Mouse (Mus musculus) heart, postnatal 0 days (tissue): ENCODE measurements at regions not wholly inside any gene's neighbourhood (a gene's known extent, or its start where the extent isn't known, plus 50 kb on each side); places are given as distances from the start of the nearest gene placed in this dataset.
A peak's percentile ranks its signal among the peaks of the same experiment; 100 is the strongest.

Source experiments
- ATAC-seq: fragments of 200-750 bp; cut with Nextera tagmentation; 2 replicates; pipeline ENCODE4 v1.8.0; 2017; ENCODE audit warnings: low read depth, moderate number of reproducible peaks, moderate library complexity; ENCODE audit not compliant: insufficient read depth
- DNase-seq: peaks from one replicate; pipeline ENCODE4 v3.0.0-alpha.2; 2016; ENCODE audit warnings: low spot score
- H3K27ac ChIP-seq: fragments of 300-500 bp; sonication (generic); 2 replicates; pipeline ENCODE4 v1.5.1; 2014; ENCODE audit warnings: low read depth, mild to moderate bottlenecking
- H3K27me3 ChIP-seq: fragments of 300-500 bp; sonication (generic); 2 replicates; pipeline ENCODE4 v1.6.1; 2014; ENCODE audit warnings: low read length, mixed read lengths; ENCODE audit not compliant: control insufficient read depth, insufficient read depth
- H3K36me3 ChIP-seq: fragments of 300-500 bp; sonication (generic); replicated peaks from 2 replicates; pipeline ENCODE4 v1.6.1; 2014; ENCODE audit warnings: low read length, mixed read lengths; ENCODE audit not compliant: control insufficient read depth, insufficient read depth
- H3K4me1 ChIP-seq: fragments of 300-500 bp; sonication (generic); 2 replicates; pipeline ENCODE4 v1.6.1; 2014; ENCODE audit warnings: antibody characterized with exemption; ENCODE audit not compliant: control insufficient read depth, insufficient read depth
- H3K4me2 ChIP-seq: fragments of 300-500 bp; sonication (generic); 2 replicates; pipeline ENCODE4 v1.6.1; 2014; ENCODE audit warnings: low read depth, mild to moderate bottlenecking, low read length, moderate library complexity
- H3K4me3 ChIP-seq: fragments of 300-500 bp; sonication (generic); 2 replicates; pipeline ENCODE4 v1.5.1; 2014; ENCODE audit warnings: low read depth, low read length
- H3K9ac ChIP-seq: fragments of 300-500 bp; sonication (generic); replicated peaks from 2 replicates; pipeline ENCODE4 v1.6.1; 2014; ENCODE audit warnings: low read depth, low read length, mixed read lengths
- H3K9me3 ChIP-seq: fragments of 300-500 bp; sonication (generic); replicated peaks from 2 replicates; pipeline ENCODE4 v1.6.1; 2016; ENCODE audit warnings: low read length; ENCODE audit not compliant: control insufficient read depth
- CTCF ChIP-seq: IDR thresholded peaks from 2 replicates; pipeline ENCODE4 v1.5.1; 2016; ENCODE audit warnings: antibody characterized with exemption, control low read depth, low read depth
- EP300 ChIP-seq: IDR thresholded peaks from 2 replicates; pipeline ENCODE4 v1.6.1; 2016; ENCODE audit warnings: antibody characterized with exemption, low read depth
- WGBS: fragments of 180-500 bp; shearing (Covaris S2); extraction: QIAGEN DNeasy Blood & Tissue Kit; methylation state at CpG from one replicate; pipeline ENCODE4 v1.1.7; 2014; 5-methylcytosine and 5-hydroxymethylcytosine counted together

DNA sequence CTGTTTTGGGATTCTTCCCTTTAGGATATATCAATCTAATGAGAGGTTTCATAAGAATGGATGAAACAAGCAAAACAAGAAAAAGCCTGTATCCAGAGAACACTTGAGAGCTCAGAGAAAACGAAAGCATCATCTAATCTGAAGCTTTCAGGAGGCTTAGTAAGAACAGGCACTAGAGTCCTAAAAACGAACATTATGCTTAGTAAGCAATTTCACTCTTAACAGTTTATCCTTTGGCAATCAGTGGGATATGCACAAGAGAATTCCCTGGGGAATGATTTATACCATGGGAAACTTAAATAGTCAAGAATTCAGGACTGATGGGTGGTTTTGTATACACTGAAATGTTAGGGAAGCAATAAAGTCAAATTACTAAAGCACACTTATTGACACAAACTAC is 521.5 kb upstream of the Clint1 start:
- Histone ChIP-seq H3K27me3 (no peaks in the 10 kb centered on the region), H3K27ac (no peak overlapping the region), H3K4me1 (no peaks in the 10 kb centered on the region), H3K9ac (no peak overlapping the region), H3K4me3 (no peak overlapping the region), H3K9me3 (no peaks in the 10 kb centered on the region), H3K4me2 (no peak overlapping the region), H3K36me3 (no peaks in the 10 kb centered on the region)
- TF ChIP-seq EP300 (no peak), CTCF (no peak)
- no peak for ATAC-seq
- 61% methylated on average over 2 of the region's 2 CpGs for WGBS
- no peak for DNase-seq

DNA sequence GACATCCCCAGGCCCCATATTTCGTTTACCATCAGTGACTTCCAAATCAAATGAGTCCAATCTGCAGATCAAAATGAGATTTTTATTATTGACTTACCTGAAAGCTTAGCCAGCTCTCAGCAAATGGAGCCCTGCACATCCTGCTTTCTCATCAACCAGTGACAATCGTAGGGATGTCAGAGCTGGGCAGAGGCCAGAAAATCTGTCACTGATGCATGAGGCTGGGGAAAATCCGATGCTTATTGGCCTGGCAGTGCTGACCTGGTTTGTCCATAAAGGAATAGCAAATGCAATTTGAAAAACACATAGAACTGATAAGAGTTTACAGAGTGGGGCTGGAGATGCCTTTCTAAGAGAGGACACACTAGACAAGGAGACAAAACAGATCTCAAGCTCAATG is 518.1 kb upstream of the Clint1 start:
- H3K36me3 ChIP-seq, result no peaks in the 10 kb centered on the region
- H3K9me3 ChIP-seq, result no peaks in the 10 kb centered on the region
- no peak overlapping the region for H3K4me2 ChIP-seq
- ATAC-seq (no peak), DNase-seq (no peak)
- no peak for TF ChIP-seq EP300
- TF ChIP-seq CTCF, result no peak
- H3K27ac ChIP-seq, result no peak overlapping the region
- H3K9ac ChIP-seq, result no peak overlapping the region
- no peaks in the 10 kb centered on the region for H3K4me1 ChIP-seq
- H3K4me3 ChIP-seq, result no peak overlapping the region
- H3K27me3 ChIP-seq, result no peaks in the 10 kb centered on the region
- 59% methylated on average over 3 of the region's 3 CpGs for WGBS

DNA sequence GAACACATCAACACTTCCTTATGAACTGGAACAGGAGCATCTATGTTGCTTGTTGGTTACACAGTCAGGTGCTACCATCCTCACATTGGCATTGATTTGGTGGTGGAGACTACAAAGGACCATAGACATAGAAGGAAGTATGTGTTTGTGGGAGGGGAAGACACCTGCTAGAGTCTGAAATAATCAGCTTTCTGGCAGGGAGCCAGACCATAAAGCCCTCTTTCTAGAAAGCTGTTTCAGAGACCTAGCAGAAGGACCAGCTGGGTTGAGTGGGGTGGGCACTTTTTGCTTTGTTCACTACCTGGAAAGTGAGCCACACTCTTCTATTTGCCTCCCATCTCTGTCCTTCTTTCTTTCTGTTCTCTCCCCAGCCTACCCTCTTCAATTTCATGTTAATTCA is 502.5 kb upstream of the Clint1 start:
- Histone ChIP-seq H3K36me3 (no peaks in the 10 kb centered on the region), H3K4me1 (no peaks in the 10 kb centered on the region), H3K27me3 (no peaks in the 10 kb centered on the region), H3K9me3 (no peaks in the 10 kb centered on the region), H3K4me2 (no peak overlapping the region), H3K9ac (no peak overlapping the region), H3K27ac (no peak overlapping the region), H3K4me3 (no peak overlapping the region)
- ATAC-seq (no peak), DNase-seq (no peak)
- TF ChIP-seq EP300 (no peak), CTCF (no peak)

DNA sequence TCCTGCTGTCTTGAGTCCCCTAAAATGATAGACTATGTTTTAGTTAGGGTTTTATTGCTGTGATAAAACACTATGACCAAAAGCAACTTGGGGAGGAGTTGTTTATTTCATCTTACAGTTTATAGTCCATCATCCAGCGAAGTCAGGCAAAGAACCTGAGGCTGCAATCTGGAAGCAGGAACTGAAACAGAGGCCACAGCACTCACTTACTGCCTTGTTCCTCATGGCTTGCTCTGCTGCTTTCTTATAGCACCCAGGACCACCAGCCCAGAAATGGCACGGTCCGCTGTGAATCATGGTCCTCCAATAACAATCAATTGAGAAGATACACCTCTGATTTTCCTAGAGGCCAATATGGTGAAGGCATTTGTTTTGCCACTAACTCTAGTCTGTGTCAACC is 486.5 kb upstream of the Clint1 start:
- Histone ChIP-seq H3K36me3 (no peaks in the 10 kb centered on the region), H3K9me3 (no peaks in the 10 kb centered on the region), H3K27me3 (no peaks in the 10 kb centered on the region), H3K4me2 (no peak overlapping the region), H3K27ac (no peak overlapping the region), H3K9ac (no peak overlapping the region), H3K4me1 (no peaks in the 10 kb centered on the region), H3K4me3 (no peak overlapping the region)
- DNase-seq, result no peak
- no peak for ATAC-seq
- WGBS, result 86% methylated on average over 3 of the region's 3 CpGs
- TF ChIP-seq EP300, result no peak
- no peak for TF ChIP-seq CTCF

DNA sequence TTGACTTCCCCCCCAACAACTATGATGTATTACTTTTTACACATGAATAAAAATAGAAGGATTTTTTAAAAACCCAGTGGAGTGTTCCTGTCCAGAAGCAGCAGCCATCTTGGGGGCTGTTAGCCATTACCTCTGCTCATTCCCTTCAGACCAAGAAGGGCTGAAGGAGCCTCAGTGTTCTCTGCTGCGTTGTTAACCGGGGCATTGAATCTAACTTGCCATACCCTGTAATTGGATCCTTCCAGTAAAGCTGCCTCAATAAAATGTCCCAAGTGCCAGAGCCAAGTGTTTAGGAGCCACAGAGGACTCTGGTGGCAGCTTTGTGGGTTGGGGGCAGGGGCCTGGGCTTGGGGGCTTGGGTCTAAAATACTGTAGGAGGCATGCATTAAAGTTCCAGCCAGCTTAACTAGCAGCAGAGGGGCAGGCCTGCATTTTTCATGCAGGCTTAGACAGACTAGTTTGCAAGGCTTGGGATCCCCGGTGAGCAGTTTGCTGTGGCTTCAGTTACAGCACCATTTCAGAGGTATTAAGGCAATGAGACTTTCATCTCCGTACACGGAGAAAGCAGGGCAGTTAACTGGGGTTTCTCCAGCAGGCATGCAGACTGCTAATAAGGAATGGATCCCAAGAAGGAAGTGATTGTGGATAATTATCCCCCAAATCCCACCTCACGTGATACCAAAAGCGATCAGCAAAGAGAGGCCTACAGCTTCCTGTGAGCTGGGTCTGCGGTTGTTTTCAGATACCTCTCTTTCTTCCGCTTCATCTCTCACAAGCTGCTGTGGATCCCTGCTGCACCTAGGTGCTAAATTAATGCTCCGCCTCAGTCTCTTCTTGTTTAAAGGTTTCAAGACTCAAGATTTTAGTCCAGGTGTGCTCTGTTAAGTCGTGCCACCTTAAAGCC is 462.4 kb upstream of the Clint1 start:
- TF ChIP-seq CTCF, result no peak
- TF ChIP-seq EP300, result no peak
- Histone ChIP-seq H3K4me3 (no peak overlapping the region), H3K36me3 (no peaks in the 10 kb centered on the region), H3K27me3 (no peaks in the 10 kb centered on the region), H3K9me3 (no peaks in the 10 kb centered on the region), H3K4me2 (no peak overlapping the region), H3K27ac (no peak overlapping the region), H3K9ac (no peak overlapping the region), H3K4me1 (no peaks in the 10 kb centered on the region)
- WGBS, result 73% methylated on average over 11 of the region's 11 CpGs
- ATAC-seq, result no peak
- DNase-seq, result no peak

DNA sequence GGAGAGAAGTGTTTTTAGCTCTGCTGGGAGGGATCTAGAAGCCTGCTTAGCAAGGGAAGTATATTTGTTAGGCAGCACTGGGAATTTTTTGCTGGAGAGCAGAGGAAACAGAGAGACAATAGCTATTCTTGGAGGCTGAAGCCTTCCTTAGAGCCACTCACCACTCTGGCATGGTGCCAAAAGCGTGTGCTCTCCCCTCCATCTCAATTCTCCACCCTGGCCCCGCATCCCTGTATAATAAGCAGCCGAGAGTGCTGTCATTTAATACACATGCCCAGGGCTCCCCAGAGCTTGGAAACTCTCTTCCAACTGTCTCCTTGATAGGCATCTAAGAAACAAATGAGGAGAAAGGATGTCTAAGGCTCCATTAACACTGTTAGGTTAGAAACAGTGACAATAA is 455.8 kb upstream of the Clint1 start:
- Histone ChIP-seq H3K4me1 (peaks cover 8% of the 10 kb centered on the region; the same call in 1 of the 2 replicates), H3K9me3 (no peaks in the 10 kb centered on the region), H3K27ac (no peak overlapping the region), H3K27me3 (no peaks in the 10 kb centered on the region), H3K36me3 (no peaks in the 10 kb centered on the region), H3K4me3 (no peak overlapping the region), H3K9ac (no peak overlapping the region), H3K4me2 (no peak overlapping the region)
- TF ChIP-seq CTCF (no peak), EP300 (no peak)
- WGBS, result 11% methylated on average over 3 of the region's 3 CpGs
- DNase-seq (peak; percentile 10), ATAC-seq (0 out of 2 replicates have a peak, but pooled peaks have one; percentile 17)
